Mouse (Mus musculus) small intestine, adult 10 weeks (tissue): Measurements from ENCODE around the gene Kcnh5. TPM values are rescaled to one million over a fixed set of nuclear protein-coding genes. Genes with fewer than 3 reads are reported as not detected.

Source experiments
- polyA plus RNA-seq: library from polyadenylated mRNA; stranded (reverse); fragments of 350-450 nt; fragmentation: Illumina TruSeq; extraction: RNeasy Lipid Tissue Mini Kit (QIAGEN cat#74804); gene quantifications from one replicate; pipeline ENCODE4 v1.2.3, GENCODE M21; 2014; ENCODE audit warnings: low replicate concordance

Kcnh5 gene
- not detected for polyA plus RNA-seq

DNA sequence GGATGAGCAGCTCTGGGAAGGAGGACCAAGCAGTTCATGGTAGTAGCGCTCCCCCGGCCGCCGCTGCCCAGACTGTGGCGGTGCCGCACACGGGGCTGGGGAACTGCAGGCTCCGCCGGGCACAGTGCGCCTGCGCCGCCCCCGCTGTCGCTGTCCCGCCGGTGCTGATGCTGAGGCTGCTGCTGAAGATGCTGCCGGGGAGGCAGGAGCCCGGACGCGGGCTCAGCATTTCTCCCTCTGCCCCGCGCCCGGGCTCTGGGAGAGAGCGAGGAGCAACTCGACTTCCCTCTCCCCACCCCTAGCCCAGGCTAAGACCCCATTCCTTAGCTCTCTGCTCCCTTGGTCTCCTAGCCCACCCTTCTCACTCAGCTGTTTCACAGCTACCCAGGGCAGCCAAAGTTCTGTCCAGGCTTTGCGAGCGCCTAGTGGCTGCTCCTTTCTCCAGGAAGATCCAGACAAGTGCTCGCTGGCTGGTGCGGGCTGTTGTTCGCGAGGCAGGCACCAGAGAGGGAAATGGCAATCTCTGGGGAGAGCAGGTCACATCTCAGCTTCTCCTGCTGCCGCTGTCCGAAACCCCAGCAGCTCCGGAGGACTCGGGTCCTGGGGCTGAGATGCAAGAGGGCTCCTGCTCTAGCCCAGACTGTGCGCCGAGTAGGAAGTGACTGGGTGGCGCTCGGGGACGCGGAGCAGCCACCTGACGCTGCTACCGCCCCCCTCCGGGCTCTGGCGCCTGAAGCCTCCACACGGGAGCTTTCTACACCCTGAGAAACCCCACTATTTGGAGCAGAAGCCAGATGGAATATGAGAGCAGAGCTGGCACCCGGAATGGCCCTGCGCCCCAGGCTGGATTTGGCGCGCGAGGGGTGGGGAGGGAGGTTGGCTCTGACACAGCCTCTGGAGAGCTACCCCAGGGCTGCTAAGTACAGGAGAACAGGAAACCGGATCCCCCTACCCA, at the start of gene Kcnh5:
Gene Kcnh5 (minus strand): TSS at position 642 of the 955 bp plus-strand sequence.

Other genes starting within 250 kb of the Kcnh5 start
- 17.3 TPM for gene Rhoj, start 131.0 kb upstream of the Kcnh5 start, polyA plus RNA-seq
- not detected for gene Gphb5, start 239.4 kb upstream of the Kcnh5 start, polyA plus RNA-seq